Mouse (Mus musculus) WW6 (cell line): ENCODE results near the gene Specc1.

Experiments used
- DNase-seq: peaks from one replicate; pipeline ENCODE4 v3.0.0-alpha.2; 2013; ENCODE audit warnings: low read depth, low spot score

The Specc1 gene

DNA sequence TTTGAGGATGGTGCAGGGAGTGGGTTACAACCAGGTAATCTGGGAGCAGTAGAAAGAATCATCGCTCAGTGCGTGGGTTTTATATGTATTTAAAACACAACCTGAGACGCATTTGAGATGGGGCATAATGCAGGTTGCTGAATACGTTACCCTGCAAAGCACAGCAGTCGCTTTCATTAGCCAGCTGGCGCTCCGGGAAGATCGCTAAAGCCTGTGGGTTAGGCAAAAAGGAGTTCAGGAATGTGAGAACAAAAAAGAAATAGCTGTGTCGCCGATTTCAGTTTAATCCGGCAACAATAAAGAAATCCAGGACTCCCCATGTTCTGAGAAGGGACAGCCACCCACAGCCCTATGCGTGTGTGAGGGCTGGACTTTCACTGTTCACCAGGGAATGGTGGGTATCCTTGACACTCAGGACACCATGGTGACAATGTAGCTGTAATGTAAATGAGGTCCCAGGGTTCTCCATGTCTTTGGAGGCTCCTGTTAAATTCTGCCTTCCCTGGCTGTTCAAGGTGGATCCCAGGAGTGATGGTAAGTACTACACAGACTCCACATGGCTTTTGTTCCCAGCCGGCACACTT is 58.6 kb downstream of the Specc1 start:
- DNase-seq = no peak

DNA sequence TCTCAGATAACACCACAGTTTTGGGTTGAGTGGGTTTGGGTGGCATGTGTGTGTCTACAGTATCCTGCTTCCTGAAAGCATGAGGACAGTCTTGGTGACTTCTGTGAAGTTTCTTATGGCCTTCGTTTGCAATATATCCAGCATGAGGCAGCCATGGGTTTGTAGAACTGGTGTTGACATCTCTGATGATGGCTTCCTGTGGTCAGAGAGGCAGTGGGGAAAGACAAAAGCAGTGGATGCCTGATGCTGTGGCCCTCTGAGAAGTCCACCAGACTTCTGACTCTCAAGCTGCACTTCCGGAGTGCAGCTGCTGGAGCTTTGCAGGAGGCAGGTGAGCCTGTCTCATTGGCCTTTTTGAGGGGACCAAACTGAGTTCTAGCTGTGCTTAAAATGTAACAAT is 60.4 kb downstream of the Specc1 start:
- no peak for DNase-seq

DNA sequence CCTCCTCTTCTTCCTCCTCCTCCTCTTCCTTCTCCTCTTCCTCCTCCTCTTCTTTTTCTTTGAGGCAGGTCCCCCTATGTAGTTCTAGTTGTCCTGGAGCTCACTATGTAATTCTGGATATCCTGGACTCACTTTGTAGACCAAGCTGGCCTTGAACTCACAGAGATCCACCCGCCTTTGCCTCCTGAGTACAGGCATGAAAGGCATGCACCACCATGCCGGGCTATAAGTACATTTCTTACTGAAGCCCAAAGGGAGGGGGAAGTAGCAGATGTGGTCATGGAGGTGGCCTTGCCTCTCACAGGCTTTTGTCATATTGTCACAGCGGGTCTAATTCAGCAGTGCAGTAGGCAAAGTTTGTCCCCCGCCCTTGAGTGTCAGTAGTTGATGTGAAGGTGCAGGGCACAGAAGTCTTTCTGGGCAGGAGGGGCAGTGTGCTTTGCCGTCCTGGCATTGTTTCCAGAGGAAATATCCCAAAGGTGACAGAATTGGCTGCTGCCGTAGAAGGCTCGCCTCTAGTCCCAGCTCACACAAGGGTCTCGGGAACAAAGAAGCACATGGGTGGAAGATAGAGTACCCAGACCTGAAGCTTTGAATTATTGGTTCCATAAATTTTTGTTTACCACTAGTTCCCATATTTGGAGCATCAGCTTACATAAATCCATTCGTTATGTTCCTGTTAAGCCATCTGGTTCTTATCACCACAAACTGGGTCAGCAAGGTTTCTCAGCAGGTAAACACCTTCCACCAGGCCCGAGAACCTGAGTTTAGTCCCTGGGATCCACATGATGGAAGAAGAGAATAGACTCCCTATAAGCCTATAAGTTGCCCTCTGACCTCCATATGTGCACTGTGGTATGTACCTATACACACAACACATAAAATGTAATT is 62.0 kb downstream of the Specc1 start:
- DNase-seq = no peak

DNA sequence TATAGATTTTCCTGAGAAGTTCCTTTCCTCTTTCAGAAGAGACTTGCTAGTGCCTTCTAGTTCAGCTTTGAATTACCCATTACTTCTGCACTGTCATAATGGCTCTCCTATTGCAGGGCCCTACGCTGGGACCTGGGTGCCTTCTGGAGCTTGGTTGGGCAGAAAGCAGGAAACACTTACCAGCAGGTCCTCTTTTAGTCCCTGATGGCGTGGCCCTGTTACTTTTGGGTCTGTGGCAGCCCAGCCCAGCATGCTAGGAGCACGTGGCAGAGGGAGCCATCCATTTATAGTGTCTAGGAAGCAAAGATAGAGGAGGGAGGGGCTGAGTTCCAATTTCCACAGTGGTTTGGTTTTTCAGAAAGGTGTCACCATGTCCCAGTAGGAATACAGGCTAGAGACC is 63.3 kb downstream of the Specc1 start:
- no peak for DNase-seq

DNA sequence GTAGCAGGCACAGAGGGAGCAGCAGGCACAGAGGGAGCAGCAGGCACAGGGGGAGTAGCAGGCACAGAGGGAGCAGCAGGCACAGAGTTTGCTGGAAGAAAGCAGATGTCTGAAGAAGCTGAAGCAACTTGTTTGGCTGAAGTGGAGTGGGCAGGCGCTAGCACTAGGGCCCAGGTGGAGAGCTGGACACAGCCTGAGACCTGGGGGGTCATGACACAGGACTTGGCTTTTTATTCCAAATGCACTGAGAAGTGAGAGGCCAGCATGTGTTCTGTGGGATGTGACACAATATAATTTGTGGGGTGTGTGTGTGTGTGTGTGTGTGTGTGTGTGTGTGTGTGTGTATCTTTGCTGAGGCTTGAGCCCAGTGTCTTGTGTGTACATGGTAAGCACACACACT is 64.3 kb downstream of the Specc1 start:
- no peak for DNase-seq

DNA sequence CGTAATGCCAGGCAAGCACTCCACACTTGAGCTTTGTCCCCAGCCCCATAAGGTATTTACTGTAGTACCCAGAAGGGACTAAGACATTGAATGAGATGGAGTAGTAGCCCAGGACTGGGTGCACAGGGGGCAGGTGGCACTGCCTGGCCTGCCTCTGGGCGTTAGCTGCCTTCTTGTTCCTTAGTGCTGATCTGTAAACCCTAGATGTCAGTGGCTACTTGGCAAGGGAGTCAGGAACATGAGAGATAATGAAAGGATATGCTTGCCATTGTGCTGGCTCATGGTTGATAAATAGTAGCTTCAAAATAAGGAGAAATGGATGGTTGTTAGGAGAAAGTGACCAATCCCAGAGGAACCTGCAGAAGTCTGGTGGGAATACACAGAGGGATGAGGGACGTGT is 65.5 kb downstream of the Specc1 start:
- no peak for DNase-seq

DNA sequence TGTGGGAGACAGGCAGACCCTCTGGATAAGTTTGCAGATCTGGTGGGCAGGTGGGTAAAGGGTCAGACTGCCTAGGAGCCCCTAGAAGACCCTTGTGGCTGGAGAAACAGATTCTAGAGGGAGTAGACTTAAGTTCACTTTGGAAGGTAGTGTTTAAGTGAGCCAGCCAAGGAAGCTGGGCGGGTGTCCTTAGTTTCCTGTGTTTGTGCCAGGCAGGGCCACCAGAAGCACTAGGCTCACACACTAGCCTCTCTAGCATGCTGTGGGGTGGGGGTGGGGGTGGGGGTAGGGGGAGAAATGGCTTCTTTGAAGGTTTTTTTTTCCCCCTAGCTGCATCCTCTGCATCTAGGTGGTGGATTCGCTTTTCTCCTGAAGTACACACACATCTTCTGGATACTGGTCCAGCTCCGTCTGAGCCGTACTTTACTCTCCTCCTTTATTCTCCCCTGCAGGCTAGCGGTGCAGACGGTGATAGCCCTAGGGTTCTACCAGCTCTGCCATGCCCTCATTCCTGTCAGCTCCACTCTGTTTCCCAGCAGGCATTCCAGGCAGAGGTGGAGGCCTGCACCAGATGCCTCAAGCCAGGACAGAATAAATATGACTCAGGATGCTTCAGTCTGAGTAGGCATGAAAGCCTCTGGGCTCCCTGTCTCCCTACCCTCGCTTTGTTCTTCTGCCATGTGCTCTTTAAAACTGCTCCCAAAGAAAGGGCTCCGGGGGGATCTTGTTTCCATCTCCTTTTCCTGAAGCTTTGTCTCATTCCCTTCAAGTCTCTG is 66.3 kb downstream of the Specc1 start:
- DNase-seq = no peak

DNA sequence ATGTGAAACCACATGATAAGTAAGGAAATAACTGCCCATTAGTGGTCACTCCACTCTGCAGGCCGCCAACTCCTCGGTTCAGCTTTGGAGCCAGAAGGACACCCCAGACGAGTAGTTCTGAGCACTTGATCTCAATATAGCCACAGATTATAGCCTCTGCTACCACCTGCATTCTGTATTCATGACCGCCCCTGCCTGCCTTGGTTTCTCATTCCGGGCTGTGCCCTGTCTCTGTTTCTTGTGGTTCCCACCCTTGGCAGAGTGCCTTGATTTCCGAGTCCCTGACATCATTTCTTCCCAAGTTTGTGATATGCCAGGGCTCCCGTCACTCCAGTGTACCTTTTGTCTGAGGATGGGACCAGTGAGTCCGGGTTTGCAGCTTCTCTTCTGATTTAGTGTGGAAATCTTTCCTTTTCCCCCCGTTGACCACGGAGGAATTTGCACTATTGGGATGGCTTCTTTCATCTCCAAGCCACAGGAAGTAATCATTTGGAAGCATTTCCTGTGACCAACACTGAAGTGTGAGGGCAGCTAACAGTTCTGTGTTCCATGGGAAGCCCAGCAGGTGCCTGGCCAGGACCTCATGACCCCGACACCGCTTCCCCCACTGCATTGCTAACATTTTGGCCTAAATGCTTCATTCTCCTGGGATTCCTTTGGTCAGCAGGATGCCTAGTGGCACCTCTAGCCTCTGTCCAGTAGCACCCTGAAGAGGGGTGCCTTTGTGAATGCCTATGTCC is 67.1 kb downstream of the Specc1 start:
- no peak for DNase-seq

DNA sequence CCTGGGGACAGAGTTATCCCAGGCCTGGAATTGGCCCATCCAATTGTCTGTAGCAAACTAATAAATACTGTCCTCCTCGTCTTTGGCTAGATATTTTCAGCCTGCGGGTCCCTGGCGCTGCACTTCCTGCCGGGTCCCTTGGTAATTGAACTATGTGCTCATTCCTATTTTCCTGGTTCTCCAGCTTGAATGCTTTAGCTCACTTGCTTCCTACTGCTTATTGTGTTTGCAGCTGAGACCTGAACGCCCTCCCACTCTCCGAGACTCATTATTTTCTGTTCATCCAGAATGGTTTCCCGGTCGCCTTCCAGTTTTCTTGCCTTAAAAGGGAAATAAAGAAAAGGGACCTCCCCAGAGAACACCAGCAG is 67.7 kb downstream of the Specc1 start:
- DNase-seq = no peak

DNA sequence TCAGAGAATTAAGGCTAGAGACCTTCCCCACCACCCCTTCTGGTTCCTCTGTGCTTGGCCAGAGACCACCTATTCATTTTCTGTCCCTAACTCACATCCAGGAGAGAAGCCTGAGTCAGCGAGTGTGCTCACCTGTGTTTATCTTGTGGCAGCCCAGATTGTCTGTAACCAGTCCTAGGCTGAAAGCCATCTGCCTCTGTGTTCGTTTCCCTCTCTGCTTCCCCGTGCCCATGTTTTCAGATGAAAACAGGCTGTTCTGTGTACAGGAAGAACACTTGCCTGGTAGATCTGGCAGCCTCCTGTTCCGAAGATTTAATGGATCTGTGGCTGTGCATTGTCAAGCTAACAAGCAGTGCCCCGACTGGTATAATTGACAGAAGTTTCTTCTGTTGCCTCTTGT is 68.4 kb downstream of the Specc1 start:
- DNase-seq = no peak

DNA sequence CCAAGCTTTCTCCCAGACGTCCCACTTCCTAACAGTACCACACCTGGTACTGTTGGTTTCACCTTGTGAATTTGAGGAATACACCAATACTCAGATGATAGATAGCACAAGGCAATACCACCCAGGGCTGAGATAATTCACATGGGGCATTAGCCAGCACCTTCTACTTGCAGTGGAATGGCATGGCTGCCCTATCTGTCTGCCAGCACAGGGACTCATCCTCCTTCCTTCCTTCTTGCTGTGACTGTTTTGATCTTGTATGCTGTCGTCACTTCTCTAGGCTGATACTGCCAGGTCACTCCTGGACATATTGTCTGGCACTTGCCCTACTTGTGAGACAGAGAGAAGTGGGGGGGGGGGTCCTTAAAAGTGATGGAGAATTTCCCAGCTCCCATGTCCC is 69.2 kb downstream of the Specc1 start:
- no peak for DNase-seq

DNA sequence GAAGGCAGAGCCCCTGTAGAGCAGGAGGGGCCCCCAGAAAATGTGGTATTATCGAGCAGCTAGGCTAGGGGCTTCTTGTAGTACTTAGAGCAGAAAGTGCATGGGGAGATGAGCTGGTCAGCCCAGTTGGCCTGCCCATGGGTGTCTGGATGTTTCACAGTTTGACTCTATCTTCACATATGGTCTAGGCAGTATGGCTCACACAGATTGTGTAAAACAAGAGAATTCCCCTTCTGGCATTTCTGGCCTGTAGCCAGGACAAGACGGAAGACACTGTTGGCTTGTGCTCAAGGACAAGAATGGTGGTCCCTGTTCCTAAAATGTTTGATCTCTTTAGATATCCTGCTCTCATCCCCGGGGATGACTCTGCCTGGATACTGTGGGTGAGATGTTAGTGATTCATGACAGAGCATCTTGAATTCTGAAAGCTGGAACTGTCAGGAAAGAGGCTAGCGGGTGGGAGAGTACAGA is 69.8 kb downstream of the Specc1 start:
- DNase-seq = no peak

DNA sequence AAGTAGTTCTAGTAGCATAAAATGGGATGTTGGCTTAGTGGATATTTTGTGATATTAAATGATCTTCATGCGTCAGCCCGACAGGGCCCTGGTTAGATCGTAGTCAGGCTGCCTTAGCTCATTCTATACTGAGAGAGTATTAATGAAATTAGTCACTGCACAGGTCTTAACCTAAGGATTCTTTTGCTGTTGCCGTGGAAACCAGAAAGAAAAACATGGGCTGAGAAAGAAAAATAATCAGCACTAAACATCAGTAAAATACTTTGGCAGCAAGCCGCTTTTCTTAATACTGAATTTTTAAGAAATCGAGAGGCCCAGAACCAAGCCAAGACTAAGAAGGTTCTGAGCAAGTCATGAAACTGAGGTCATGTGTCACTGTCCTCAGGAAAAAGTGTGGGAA is 70.7 kb downstream of the Specc1 start:
- no peak for DNase-seq

DNA sequence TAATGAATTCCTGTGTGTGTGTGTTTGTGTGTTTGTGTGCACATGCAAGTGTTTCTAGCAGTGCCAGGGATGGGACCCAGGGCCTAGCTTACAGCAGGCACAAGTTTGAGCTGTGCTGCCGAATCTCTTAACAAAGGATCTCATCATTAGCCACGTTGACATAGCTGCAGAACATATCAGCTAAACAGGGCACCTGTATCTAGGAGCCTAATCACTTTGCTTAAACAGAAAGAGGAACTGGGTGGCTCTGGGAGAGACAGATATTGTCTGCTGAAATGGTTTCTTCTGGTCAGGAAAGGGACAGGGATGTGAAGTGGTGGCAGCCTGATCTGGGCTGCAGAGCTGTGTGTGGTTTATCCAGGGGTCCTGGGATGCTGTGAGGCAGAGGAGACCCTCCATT is 71.1 kb downstream of the Specc1 start:
- DNase-seq = no peak

DNA sequence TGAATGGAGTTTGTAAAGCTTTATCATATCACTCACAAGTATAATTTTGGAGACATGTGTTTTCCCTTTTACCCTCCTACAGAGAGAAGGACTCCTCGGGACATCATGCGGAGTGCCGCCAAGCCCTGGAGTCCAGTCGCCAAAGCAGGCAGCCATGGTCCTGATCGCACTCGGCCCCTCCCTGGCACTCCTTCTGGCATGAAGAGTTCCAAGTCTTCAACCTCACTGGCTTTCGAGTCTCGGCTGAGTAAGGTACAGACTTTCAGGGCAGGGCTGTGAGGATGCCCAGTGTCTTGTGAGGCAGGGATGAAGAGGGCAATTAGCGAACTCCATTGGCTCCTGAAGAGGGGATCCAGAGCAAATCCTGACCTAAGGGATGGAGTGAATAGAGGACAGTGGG is 72.6 kb downstream of the Specc1 start:
- DNase-seq = no peak

DNA sequence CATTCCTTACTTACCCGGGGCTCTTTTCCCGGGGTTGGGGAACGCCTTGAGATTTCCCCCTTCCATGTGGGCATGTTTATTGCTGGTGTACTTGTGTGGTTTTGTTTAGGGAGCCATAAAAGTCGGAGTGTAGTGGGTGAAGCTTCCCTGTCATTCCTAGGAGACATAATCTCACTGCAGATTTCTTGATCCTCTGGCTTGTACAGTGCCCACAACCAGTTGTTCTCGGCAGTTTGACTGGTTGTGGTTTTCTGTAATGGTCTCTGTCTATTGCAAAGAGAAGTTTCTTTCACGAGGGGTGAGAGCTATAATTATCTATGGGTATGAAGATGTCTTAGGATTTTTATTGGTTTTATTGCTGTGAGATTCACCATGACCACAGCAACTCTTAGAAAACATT is 78.0 kb downstream of the Specc1 start:
- DNase-seq = no peak

DNA sequence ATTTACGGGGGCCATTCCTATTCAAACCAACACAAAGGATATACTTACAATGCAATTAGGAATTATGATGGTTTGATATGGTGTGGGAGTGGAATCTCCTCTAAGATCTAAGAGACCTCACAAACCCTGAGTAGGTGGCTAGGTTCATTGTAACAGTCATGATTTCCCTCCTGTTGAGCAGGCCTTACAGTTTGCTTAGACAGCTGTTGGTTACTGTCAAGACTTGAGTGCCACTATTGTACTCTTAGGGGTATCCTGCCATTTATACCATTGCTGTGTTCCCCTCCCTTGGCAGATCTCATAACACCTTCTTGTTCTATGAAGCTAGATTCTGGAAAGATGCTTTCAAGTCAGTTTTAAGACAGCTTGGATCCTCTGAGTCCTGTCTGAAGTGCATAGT is 78.7 kb downstream of the Specc1 start:
- no peak for DNase-seq

DNA sequence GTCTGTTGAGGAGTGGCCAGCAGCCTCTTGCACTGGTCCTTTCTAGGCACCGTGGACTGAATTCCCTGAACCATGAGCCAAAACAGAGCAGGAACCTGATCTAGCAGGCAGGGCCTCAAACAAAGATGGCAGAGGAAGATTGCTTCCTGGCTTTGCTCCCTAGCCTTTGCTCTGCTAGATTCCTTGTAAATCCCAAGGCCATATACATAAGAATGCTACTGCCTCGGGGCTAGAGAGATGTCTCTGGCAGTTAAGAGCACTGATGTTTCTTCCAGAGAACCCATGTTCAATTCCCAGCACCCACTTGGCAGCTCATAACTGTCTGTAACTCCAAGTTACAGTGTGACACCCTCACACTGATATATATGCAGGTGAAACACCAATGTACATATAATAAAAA is 83.6 kb downstream of the Specc1 start:
- no peak for DNase-seq

DNA sequence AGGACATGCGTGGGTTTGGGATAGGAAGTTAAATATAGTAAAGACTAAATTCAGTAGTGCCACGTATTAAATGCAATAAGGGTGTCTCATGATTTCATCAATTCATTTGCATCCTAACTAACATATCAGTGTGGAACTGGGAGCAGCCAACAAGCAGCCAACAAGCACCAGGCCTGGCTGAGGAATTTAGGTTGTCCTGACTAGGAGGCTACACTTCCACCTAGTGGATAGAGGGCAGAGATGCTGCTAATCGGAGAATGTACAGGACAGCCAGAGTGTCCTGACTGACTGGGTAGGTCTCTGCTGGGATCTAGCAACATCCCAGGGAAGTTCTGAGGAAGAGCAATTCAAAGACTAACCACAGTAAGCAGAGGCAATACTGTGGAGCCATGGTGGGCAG is 88.1 kb downstream of the Specc1 start:
- DNase-seq = no peak

DNA sequence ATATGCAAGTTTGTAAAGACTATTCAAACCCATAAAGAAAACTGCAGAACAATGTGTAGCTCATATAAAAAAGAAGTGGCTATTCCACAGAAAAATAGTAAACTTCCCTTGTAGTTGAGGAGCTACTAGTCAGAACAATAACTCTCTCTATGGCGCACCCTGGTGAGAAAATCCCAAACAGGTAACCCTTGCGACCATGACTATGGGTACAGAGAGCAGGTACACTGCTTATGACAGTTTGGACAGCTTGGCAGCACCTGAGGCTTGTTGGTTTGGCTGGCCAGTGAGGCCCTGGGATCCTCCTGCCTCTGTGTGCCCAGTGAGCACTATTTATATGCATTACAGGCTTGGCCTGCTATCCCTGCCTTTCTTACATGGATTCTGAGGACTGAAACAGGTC is 89.4 kb downstream of the Specc1 start:
- no peak for DNase-seq

DNA sequence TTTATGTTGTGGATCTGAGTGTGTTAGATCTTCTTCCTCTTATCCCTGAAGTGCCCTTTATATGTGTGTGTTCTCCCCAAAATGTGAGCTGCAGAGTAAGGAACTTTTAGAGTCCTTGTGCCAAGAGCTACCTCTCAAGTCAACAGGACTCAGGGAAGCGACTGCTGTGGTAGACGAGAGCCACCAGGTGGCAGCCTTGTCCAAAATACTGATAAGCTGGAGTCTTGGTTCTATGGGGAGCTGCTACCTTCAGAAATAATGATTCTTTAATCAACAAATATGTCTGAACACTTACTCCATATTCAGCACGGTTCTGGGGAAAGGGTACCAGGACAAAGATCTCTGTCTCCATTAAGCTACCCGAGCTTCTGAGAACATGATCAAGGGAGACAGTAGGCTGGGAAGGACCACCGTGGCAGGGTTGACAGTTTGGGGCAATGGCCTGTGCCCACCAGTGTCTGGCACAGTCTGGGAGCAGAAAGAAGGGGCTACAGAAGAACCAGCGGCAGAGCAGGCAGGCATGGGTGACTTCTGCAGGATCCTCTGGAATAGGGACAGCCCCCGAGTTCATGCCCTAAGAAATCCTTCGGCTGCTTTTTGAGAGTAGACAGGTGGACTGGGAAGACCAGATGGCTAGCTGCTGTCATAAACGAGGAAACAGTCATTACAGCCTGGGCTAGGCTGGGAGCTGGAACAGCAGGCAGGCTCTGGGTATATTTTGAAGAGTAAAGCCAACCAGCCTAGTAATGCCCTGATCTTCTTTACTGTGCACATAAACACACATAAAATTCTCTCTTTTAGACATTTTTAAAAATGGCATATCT is 91.5 kb downstream of the Specc1 start:
- DNase-seq = peak; percentile 43
